In the genomic region with DNA sequence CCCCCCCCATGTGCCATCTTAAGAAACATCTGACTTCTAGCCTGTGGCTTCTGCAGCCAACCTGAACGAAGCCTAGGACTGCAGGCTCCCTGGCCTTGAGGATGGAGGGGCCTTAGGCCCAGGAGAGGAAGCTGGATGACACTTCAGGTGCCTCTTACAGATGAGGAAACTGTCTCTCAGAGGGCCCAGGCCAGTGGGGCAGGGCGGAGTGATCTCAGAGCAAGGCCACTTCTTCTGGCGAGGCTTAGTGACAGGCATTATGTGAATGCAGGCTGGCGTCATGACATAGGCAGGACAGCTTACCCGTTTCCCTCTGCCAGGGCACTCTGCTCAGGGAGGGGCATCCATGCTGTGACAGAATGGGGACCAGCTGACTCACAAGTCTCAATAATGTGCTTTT, we compare ENCODE assay signal across 13 mouse cellular contexts. TPM values are rescaled to one million over a fixed set of nuclear protein-coding genes. Genes with fewer than 3 reads are reported as not detected.
DNase-seq lines count a peak whose midpoint lies in the region; ATAC-seq and TF ChIP-seq lines count a peak whose summit lies in the region.
"Had no signal": no experiment of that assay in that cellular context is flagged by ENCODE, and none has a peak within 500 bp of the region (broad histone marks: within the 10 kb centered on the region; RNA-seq: fewer than 3 reads in every experiment).

No protein-coding gene starts in this region.

- H3K27me3 ChIP-seq in heart, embryonic 15.5 days: no peaks in the 10 kb centered on the region
- no peaks in the 10 kb centered on the region for H3K27me3 ChIP-seq in testis, adult 2 months (ENCODE audit: control insufficient read depth, insufficient read depth, low read length)
- H3K27me3 ChIP-seq: neural tube, embryonic 12.5 days had no signal

- intact Hi-C loops in heart, postnatal 36 days (cut with DNase I): no loop called here

- no peak overlapping the region for H3K9ac ChIP-seq in heart, embryonic 15.5 days
- H3K9ac ChIP-seq: lung, embryonic 14.5 days; neural tube, embryonic 12.5 days had no signal

- no peak overlapping the region for H3K4me3 ChIP-seq in heart, embryonic 15.5 days
- H3K4me3 ChIP-seq in testis, adult 2 months (ENCODE audit: control insufficient read depth, low read depth, low read length): peak overlapping the region; percentile 85
- H3K4me3 ChIP-seq: layer of hippocampus, adult 2 months; neural tube, embryonic 12.5 days had no signal

- no peak overlapping the region for H3K4me2 ChIP-seq in heart, embryonic 15.5 days

- ATAC-seq in heart, embryonic 15.5 days (replicated peaks; ENCODE audit: insufficient number of reproducible peaks, insufficient read depth, low FRiP score, low read depth): no peak
- ATAC-seq in megakaryocyte, adult 5-6 weeks (ENCODE audit: poor library complexity, severe bottlenecking): peak; percentile 33
- ATAC-seq: intestine, postnatal 0 days had no signal

- H3K9me3 ChIP-seq in heart, embryonic 15.5 days (replicated peaks): no peaks in the 10 kb centered on the region
- H3K9me3 ChIP-seq: G1E; neural tube, embryonic 12.5 days had no signal

- no peak for TF ChIP-seq POLR2A in testis, adult 2 months (IDR thresholded peaks at IDR 0.05; ENCODE audit: control insufficient read depth, low read depth, low read length)

- H3K27ac ChIP-seq in heart, embryonic 15.5 days: 0 out of 2 replicates have a peak overlapping the region, but pooled peaks have one; percentile 99
- peak overlapping the region; percentile 46; the same call in 1 of the 2 replicates for H3K27ac ChIP-seq in testis, adult 2 months (ENCODE audit: control insufficient read depth, insufficient read depth, low read depth, low read length)

- 89% methylated on average over 5 of the region's 5 CpGs for WGBS in heart, embryonic 15.5 days

- H3K4me1 ChIP-seq in heart, embryonic 15.5 days (replicated peaks): peaks cover 57% of the 10 kb centered on the region
- peaks cover 8% of the 10 kb centered on the region for H3K4me1 ChIP-seq in testis, adult 2 months (ENCODE audit: control insufficient read depth, insufficient read depth, low read length)

- peaks cover 5% of the 10 kb centered on the region; the same call in 1 of the 2 replicates for H3K36me3 ChIP-seq in heart, embryonic 15.5 days
- H3K36me3 ChIP-seq in testis, adult 2 months (ENCODE audit: control insufficient read depth, insufficient read depth, low read length): no peaks in the 10 kb centered on the region

- no peak for DNase-seq in heart, postnatal 36 days
- no peak for DNase-seq in testis, postnatal 14 days (ENCODE audit: low spot score)
- no peak for DNase-seq in adrenal gland, adult 18-20 months (ENCODE audit: low spot score in 2 of 2)
- no peak for DNase-seq in left cerebral cortex, adult 9 months (ENCODE audit: low spot score in 2 of 2)
- DNase-seq: adrenal gland, adult 8-10 months; lung, embryonic 14.5 days had no signal

- no peak for TF ChIP-seq CTCF in testis, adult 2 months (IDR thresholded peaks at IDR 0.05; ENCODE audit: control insufficient read depth, insufficient read depth, insufficient replicate concordance, low read depth, low read length)

RNA-seq across cellular contexts. Expression of a gene that starts 59.5 kb away (rescaled TPM):
- 75.0 and 92.0 TPM in 2 replicates for polyA plus RNA-seq in heart, embryonic 15.5 days (2015; fragmentation: Nextera tagmentation; extraction: Ambion mirVana)
- 10 to 100 TPM; 47.5 to 56.2 TPM for total RNA-seq in heart, postnatal 36 days (2021)
- 115 and 122 TPM in 2 replicates for polyA plus RNA-seq in testis, adult 2 months (2012; rRNA removed)
- total RNA-seq in megakaryocyte, adult 5-6 weeks (2015): 18.9 and 22.1 TPM in 2 replicates
- 9.6 and 16.3 TPM in 2 replicates for total RNA-seq in megakaryocyte, adult 5-6 weeks (2017)
- total RNA-seq in adrenal gland, adult 18-20 months (2021): 100 to 1,000 TPM; 159 to 166 TPM
